Mouse (Mus musculus) limb, embryonic 15.5 days (tissue): ENCODE data around the gene Lss. TPM values are rescaled to one million over a fixed set of nuclear protein-coding genes. Genes with fewer than 3 reads are reported as not detected.
A peak's percentile ranks its signal among the peaks of the same experiment; 100 is the strongest.

ENCODE experiments used
- ATAC-seq: fragments of 200-750 bp; cut with Nextera tagmentation; 2 replicates; pipeline ENCODE4 v1.8.0; 2017; ENCODE audit warnings: low read depth, moderate TSS enrichment; ENCODE audit not compliant: insufficient number of reproducible peaks, low FRiP score, low TSS enrichment
- H3K27ac ChIP-seq: fragments of 300-500 bp; sonication (generic); 2 replicates; pipeline ENCODE4 v1.5.1; 2015; ENCODE audit warnings: moderate library complexity, mild to moderate bottlenecking, inconsistent platforms
- H3K27me3 ChIP-seq: fragments of 300-500 bp; sonication (generic); 2 replicates; pipeline ENCODE4 v1.6.1; 2015; ENCODE audit warnings: inconsistent platforms
- H3K36me3 ChIP-seq: fragments of 300-500 bp; sonication (generic); 2 replicates; pipeline ENCODE4 v1.6.1; 2015; ENCODE audit warnings: inconsistent platforms
- H3K4me1 ChIP-seq: fragments of 300-500 bp; sonication (generic); 2 replicates; pipeline ENCODE4 v1.6.1; 2015; ENCODE audit warnings: inconsistent platforms
- H3K4me2 ChIP-seq: fragments of 300-500 bp; sonication (generic); 2 replicates; pipeline ENCODE4 v1.6.1; 2015; ENCODE audit warnings: mild to moderate bottlenecking, inconsistent platforms
- H3K4me3 ChIP-seq: fragments of 300-500 bp; sonication (generic); 2 replicates; pipeline ENCODE4 v1.5.1; 2015; ENCODE audit warnings: mild to moderate bottlenecking, inconsistent platforms
- H3K9ac ChIP-seq: fragments of 300-500 bp; sonication (generic); 2 replicates; pipeline ENCODE4 v1.6.1; 2015; ENCODE audit warnings: inconsistent platforms
- H3K9me3 ChIP-seq: fragments of 300-500 bp; sonication (generic); 2 replicates; pipeline ENCODE4 v1.6.1; 2016; ENCODE audit warnings: inconsistent platforms
- WGBS: fragments of 180-500 bp; shearing (Covaris S2); methylation state at CpG from one replicate; pipeline ENCODE4 v1.1.7; 2015; 5-methylcytosine and 5-hydroxymethylcytosine counted together
- polyA plus RNA-seq: library from polyadenylated mRNA; unstranded; fragments of >200 nt; fragmentation: Nextera tagmentation; extraction: Ambion mirVana; gene quantifications from 2 replicates; pipeline ENCODE4 v1.2.1, GENCODE M21; 2015

The Lss gene
- polyA plus RNA-seq, 1 experiment from 2014 or later = 37.7 TPM

- H3K4me2 ChIP-seq = no peak overlapping the region
- no peaks in the 10 kb centered on the region for H3K9me3 ChIP-seq
- ATAC-seq = no peak
- no peak overlapping the region for H3K9ac ChIP-seq
- no peak overlapping the region for H3K27ac ChIP-seq
- H3K27me3 ChIP-seq = no peaks in the 10 kb centered on the region
- WGBS = 62% methylated on average over 2 of the region's 2 CpGs
- no peak overlapping the region for H3K4me3 ChIP-seq
- H3K36me3 ChIP-seq = no peaks in the 10 kb centered on the region
- no peaks in the 10 kb centered on the region for H3K4me1 ChIP-seq
Observed at GRCm38 (mm10) chr10:76571070-76571469, 39.7 kb downstream of the Lss start.

DNA sequence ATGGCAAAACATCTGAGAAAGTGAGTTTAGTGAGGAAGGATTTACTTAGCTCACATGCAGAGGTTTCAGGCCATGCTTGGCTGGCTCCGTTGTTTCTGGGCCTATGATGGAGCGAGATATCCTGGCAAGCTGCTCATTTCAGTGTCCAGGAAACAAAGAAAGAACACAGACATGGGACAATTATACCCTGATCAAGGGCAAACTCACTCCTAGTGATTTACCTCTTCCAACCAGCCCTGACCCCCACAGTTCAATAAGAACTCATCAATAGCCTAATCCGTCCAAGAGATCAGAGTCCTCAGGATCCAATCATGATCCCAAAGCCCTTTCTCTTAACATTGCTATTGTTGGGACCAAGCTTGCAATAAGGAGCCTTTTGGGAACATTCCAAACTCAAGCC, 40.8 kb downstream of the Lss start:
- no peak for ATAC-seq

DNA sequence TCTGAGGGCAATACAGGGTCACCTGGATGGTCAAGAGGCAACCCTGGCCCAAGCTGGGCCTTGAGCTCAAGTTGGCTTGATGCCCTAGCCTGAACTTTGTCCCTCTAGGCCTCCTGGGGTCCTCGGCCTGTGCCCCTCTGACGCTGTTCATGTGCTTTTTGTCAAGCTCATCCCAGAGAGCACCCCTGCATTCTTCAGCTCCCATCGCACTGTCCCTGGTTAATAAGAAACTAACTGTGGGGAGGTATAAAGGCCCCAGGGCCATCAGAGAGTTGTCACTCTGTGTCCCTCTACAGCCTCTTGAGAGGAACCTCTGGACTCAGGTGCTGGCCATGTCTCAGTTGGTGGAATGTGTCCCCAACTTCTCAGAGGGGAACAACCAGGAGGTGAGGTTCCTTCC, 44.0 kb downstream of the Lss start, which contains the start of gene Ftcd:
TSS of gene Ftcd (plus strand) at position 275 of the 400 bp plus-strand sequence.
- WGBS = 84% methylated on average over 3 of the region's 3 CpGs

More for the DNA sequence above, 40.8 kb downstream of the Lss start:
- H3K27me3 ChIP-seq = no peaks in the 10 kb centered on the region
- H3K9ac ChIP-seq = no peak overlapping the region
- no peaks in the 10 kb centered on the region for H3K36me3 ChIP-seq
- H3K4me2 ChIP-seq = no peak overlapping the region
- no peak overlapping the region for H3K27ac ChIP-seq
- no peaks in the 10 kb centered on the region for H3K4me1 ChIP-seq
- no peaks in the 10 kb centered on the region for H3K9me3 ChIP-seq
- no peak overlapping the region for H3K4me3 ChIP-seq
- 82% methylated on average over 3 of the region's 3 CpGs for WGBS

DNA sequence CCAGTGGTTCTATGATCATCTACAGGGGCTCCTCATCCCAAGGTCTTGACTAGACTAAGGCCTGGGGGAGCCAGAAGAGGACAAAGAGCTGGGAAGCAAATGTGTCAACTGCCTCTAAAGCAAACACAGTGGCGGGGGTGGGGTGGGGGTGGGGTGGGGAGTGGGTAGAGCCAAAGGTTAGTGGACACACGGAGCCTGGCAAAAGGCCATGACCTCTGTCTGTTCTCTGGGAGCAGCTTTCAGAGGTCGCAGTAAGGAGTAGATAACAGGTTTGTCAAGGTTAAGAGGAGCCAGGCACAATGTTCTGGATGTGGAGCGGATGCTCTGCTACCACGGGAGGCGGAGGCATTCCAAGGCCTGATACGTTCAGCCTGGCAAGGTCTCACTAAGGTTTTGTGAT, 45.5 kb downstream of the Lss start:
- Histone ChIP-seq H3K4me1 (no peaks in the 10 kb centered on the region), H3K36me3 (no peaks in the 10 kb centered on the region), H3K27me3 (no peaks in the 10 kb centered on the region), H3K9me3 (no peaks in the 10 kb centered on the region), H3K4me3 (no peak overlapping the region), H3K4me2 (no peak overlapping the region), H3K27ac (no peak overlapping the region), H3K9ac (no peak overlapping the region)
- no peak for ATAC-seq
- whole genome bisulfite sequencing = 77% methylated on average over 7 of the region's 7 CpGs

More for the DNA sequence above, 44.0 kb downstream of the Lss start, which contains the start of gene Ftcd:
- no peak for ATAC-seq
- Histone ChIP-seq H3K27me3 (no peaks in the 10 kb centered on the region), H3K4me3 (no peak within 1 kb of the TSS), H3K27ac (no peak within 1 kb of the TSS), H3K4me1 (no peaks in the 10 kb centered on the region), H3K9ac (no peak within 1 kb of the TSS), H3K36me3 (no peaks in the 10 kb centered on the region), H3K4me2 (no peak within 1 kb of the TSS), H3K9me3 (no peaks in the 10 kb centered on the region)

- no peaks in the 10 kb centered on the region for H3K9me3 ChIP-seq
- H3K9ac ChIP-seq = no peak overlapping the region
- no peak overlapping the region for H3K27ac ChIP-seq
- no peaks in the 10 kb centered on the region for H3K36me3 ChIP-seq
- H3K4me1 ChIP-seq = 0 out of 2 replicates have a peak, but pooled peaks cover 6% of the 10 kb centered on the region
- 0 out of 2 replicates have a peak overlapping the region, but pooled peaks have one; percentile 14 for H3K4me3 ChIP-seq
- no peak for ATAC-seq
- peak overlapping the region; percentile 38 for H3K4me2 ChIP-seq
- WGBS = 12% methylated on average over 10 of the region's 10 CpGs
- no peaks in the 10 kb centered on the region for H3K27me3 ChIP-seq
Observed at GRCm38 (mm10) chr10:76584138-76584537, 52.8 kb downstream of the Lss start.

- Histone ChIP-seq H3K36me3 (no peaks in the 10 kb centered on the region), H3K27me3 (no peaks in the 10 kb centered on the region), H3K4me1 (peaks cover 6% of the 10 kb centered on the region; the same call in 1 of the 2 replicates), H3K4me2 (no peak overlapping the region), H3K4me3 (no peak overlapping the region), H3K9ac (no peak overlapping the region), H3K9me3 (no peaks in the 10 kb centered on the region), H3K27ac (no peak overlapping the region)
- ATAC-seq = no peak
- WGBS = 28% methylated on average over 1 of the region's 1 CpGs
Observed at GRCm38 (mm10) chr10:76586190-76586589, 54.8 kb downstream of the Lss start.

GRCm38 (mm10) chr10:76590197-76590596, 58.8 kb downstream of the Lss start:
- 37% methylated on average over 11 of the region's 11 CpGs for WGBS
- no peaks in the 10 kb centered on the region for H3K9me3 ChIP-seq
- ATAC-seq = no peak

DNA sequence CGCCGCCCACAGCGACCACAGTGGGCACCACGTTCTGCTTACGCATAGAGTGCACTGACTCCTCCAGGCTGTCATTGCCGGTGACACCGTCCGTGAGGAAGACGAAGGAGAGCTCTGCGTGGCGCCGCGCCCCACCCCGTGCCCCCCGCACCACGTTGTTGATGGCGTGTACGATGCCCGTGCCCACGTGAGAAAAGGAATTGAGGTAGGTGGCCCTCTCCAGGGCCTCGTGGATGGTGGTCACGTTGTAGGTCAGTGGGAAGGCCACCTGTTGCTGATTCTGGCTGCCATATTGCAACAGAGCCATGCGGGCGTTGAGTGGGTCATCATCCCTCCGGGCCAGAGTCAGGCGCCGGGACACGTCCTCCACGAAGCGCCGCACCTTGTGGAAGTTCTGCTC, 65.0 kb downstream of the Lss start:
- no peak for ATAC-seq
- Histone ChIP-seq H3K9ac (no peak overlapping the region), H3K4me2 (no peak overlapping the region), H3K27ac (no peak overlapping the region), H3K9me3 (no peaks in the 10 kb centered on the region), H3K4me1 (no peaks in the 10 kb centered on the region), H3K27me3 (no peaks in the 10 kb centered on the region), H3K36me3 (peaks cover 36% of the 10 kb centered on the region), H3K4me3 (no peak overlapping the region)
- WGBS = 91% methylated on average over 31 of the region's 31 CpGs

More at GRCm38 (mm10) chr10:76590197-76590596, 58.8 kb downstream of the Lss start:
- H3K4me2 ChIP-seq = no peak overlapping the region
- H3K4me1 ChIP-seq = no peaks in the 10 kb centered on the region; the same call in 1 of the 2 replicates
- H3K27ac ChIP-seq = no peak overlapping the region
- H3K36me3 ChIP-seq = no peaks in the 10 kb centered on the region
- no peak overlapping the region for H3K9ac ChIP-seq
- no peak overlapping the region for H3K4me3 ChIP-seq
- no peaks in the 10 kb centered on the region for H3K27me3 ChIP-seq

- Histone ChIP-seq H3K9me3 (no peaks in the 10 kb centered on the region), H3K9ac (no peak overlapping the region), H3K27ac (no peak overlapping the region), H3K4me2 (no peak overlapping the region), H3K36me3 (peaks cover 91% of the 10 kb centered on the region), H3K4me3 (no peak overlapping the region), H3K4me1 (no peaks in the 10 kb centered on the region), H3K27me3 (no peaks in the 10 kb centered on the region)
- ATAC-seq = no peak
- 85% methylated on average over 3 of the region's 3 CpGs for WGBS
Observed at GRCm38 (mm10) chr10:76602690-76603089, 71.3 kb downstream of the Lss start.

Other genes with a start within 250 kb of the Lss start
- 13.7 and 14.8 TPM in 2 replicates for gene Dip2a, start 186.3 kb upstream of the Lss start, polyA plus RNA-seq
- gene AC141477.1, start 91.1 kb upstream of the Lss start, polyA plus RNA-seq = not detected in 2 replicates
- 14.6 and 14.8 TPM in 2 replicates for gene Pcnt, start 88.8 kb upstream of the Lss start, polyA plus RNA-seq
- not detected in 2 replicates for gene 2610028H24Rik, start 82.5 kb upstream of the Lss start, polyA plus RNA-seq
- 43.9 and 47.9 TPM in 2 replicates for gene Mcm3ap, start 62.7 kb upstream of the Lss start, polyA plus RNA-seq
- 5.6 and 5.9 TPM in 2 replicates for gene Ybey, start 62.5 kb upstream of the Lss start, polyA plus RNA-seq
- not detected in 2 replicates for gene Spatc1l, start 30.7 kb downstream of the Lss start, polyA plus RNA-seq
- 0.12 and 0.14 TPM in 2 replicates for gene Ftcd, start 44.1 kb downstream of the Lss start, polyA plus RNA-seq
- 369 and 451 TPM in 2 replicates for gene Col6a2, start 92.0 kb downstream of the Lss start, polyA plus RNA-seq
- 441 and 563 TPM in 2 replicates for gene Col6a1, start 194.6 kb downstream of the Lss start, polyA plus RNA-seq